Mouse (Mus musculus) Patski (cell line): Measurements from ENCODE around the gene Ankrd44. TPM values are rescaled to one million over a fixed set of nuclear protein-coding genes. Genes with fewer than 3 reads are reported as not detected.

Experiments
- ATAC-seq: fragments of 100-300 bp; one replicate; pipeline ENCODE4 v1.8.0; 2021
- CTCF ChIA-PET: fragments of 350-600 bp; sonication (Branson Sonifier 250); formaldehyde crosslinking; loops from one replicate; lab custom pipeline; 2022; ENCODE audit warnings: inconsistent platforms; lab: Charles Lee
- POLR2A ChIA-PET: fragments of 350-600 bp; sonication (Branson Sonifier 250); formaldehyde crosslinking; loops from one replicate; lab custom pipeline; 2022; ENCODE audit warnings: antibody characterized with exemption, inconsistent platforms; lab: Charles Lee
- DNase-seq: peaks from one replicate; pipeline ENCODE4 v3.0.0-alpha.2; 2011; ENCODE audit warnings: low read depth, low spot score
- H3K27me3 ChIP-seq: fragments of 371-371 bp; one replicate; pipeline ENCODE4 v1.5.1; 2021
- CTCF ChIP-seq: fragments of 100-300 bp; IDR thresholded peaks from one replicate; pipeline ENCODE4 v1.5.1; 2021
- in situ Hi-C: fragments of 300-500 bp; cut with MboI; formaldehyde crosslinking; loops from 3 replicates; pipeline ENCODE4 v1.11.1; 2018; ENCODE audit warnings: low pct_unique_long_range_greater_than_20kb, mixed read lengths
- polyA plus RNA-seq: library from polyadenylated mRNA; unstranded; gene quantifications from one replicate; pipeline ENCODE4 v1.2.3, GENCODE M21; 2021

The Ankrd44 gene
- polyA plus RNA-seq, 1 experiment from 2014 or later, result 31.2 TPM

GRCm38 (mm10) chr1:54923366-54924308 lies 2.5 kb downstream of the Ankrd44 start:
- ATAC-seq, result no peak
- DNase-seq, result no peak
- ChIA-PET CTCF (interaction anchor here (1.0 to 2.0 kb wide), 9 partner anchors 9 to 167 kb away, joined by 3 to 7 read pairs (median 4); no protein-coding TSS in a partner anchor), POLR2A (no interaction called here)
- no peak for TF ChIP-seq CTCF
- no peaks in the 10 kb centered on the region for H3K27me3 ChIP-seq
- in situ Hi-C loops, result loop anchor here (5.0 kb wide), 1 partner anchor 91 kb away; no protein-coding TSS in a partner anchor

- no peak for TF ChIP-seq CTCF
- H3K27me3 ChIP-seq, result no peaks in the 10 kb centered on the region
- ChIA-PET CTCF (interaction anchor here (1.0 to 2.0 kb wide), 6 partner anchors 24 to 166 kb away, joined by 3 to 7 read pairs (median 4); no protein-coding TSS in a partner anchor), POLR2A (interaction anchor here (0.7 to 1.2 kb wide), 2 partner anchors 10 to 18 kb away, joined by 4 to 5 read pairs; no protein-coding TSS in a partner anchor)
- DNase-seq (no peak), ATAC-seq (no peak)
- in situ Hi-C loops, result loop anchor here (5.0 kb wide), 1 partner anchor 90 kb away; no protein-coding TSS in a partner anchor
These were observed 3.5 kb downstream of the Ankrd44 start for GRCm38 (mm10) chr1:54922707-54923106.

- no peaks in the 10 kb centered on the region for H3K27me3 ChIP-seq
- DNase-seq (no peak), ATAC-seq (no peak)
- POLR2A ChIA-PET, result interaction anchor here (0.7 to 1.2 kb wide), 2 partner anchors 9 to 18 kb away, joined by 4 to 5 read pairs; no protein-coding TSS in a partner anchor
- in situ Hi-C loops, result loop anchor here (5.0 kb wide), 1 partner anchor 90 kb away; no protein-coding TSS in a partner anchor
- no peak for TF ChIP-seq CTCF
- CTCF ChIA-PET, result interaction anchor here (1.0 to 1.4 kb wide), 4 partner anchors 23 to 92 kb away, joined by 3 to 6 read pairs (median 4); no protein-coding TSS in a partner anchor
These were observed 4.1 kb downstream of the Ankrd44 start for GRCm38 (mm10) chr1:54922025-54922574.

GRCm38 (mm10) chr1:54920132-54920531 lies 6.1 kb downstream of the Ankrd44 start:
- ATAC-seq, result no peak
- CTCF ChIA-PET, result interaction anchor here (1.2 kb wide), 1 partner anchor 18 kb away, joined by 4 read pairs; no protein-coding TSS in a partner anchor
- no peak for TF ChIP-seq CTCF
- in situ Hi-C loops, result loop anchor here (5.0 kb wide), 1 partner anchor 88 kb away; no protein-coding TSS in a partner anchor
- no peak for DNase-seq
- no peaks in the 10 kb centered on the region for H3K27me3 ChIP-seq
- POLR2A ChIA-PET, result no interaction called here

- H3K27me3 ChIP-seq, result no peaks in the 10 kb centered on the region
- in situ Hi-C loops, result no loop called here
- no peak for ATAC-seq
- TF ChIP-seq CTCF, result no peak
- DNase-seq, result no peak
- POLR2A ChIA-PET, result no interaction called here
- CTCF ChIA-PET, result no interaction called here
These were observed 9.7 kb downstream of the Ankrd44 start for GRCm38 (mm10) chr1:54916456-54916855.

- TF ChIP-seq CTCF, result no peak
- POLR2A ChIA-PET, result no interaction called here
- H3K27me3 ChIP-seq, result no peaks in the 10 kb centered on the region
- in situ Hi-C loops, result no loop called here
- CTCF ChIA-PET, result interaction anchor here (1.6 kb wide), 1 partner anchor 42 kb away, joined by 4 read pairs; no protein-coding TSS in a partner anchor
- no peak for ATAC-seq
- DNase-seq, result no peak
These were observed 11.8 kb downstream of the Ankrd44 start for GRCm38 (mm10) chr1:54914387-54914786.

GRCm38 (mm10) chr1:54913379-54913873 lies 12.8 kb downstream of the Ankrd44 start:
- no peak for ATAC-seq
- H3K27me3 ChIP-seq, result no peaks in the 10 kb centered on the region
- no peak for TF ChIP-seq CTCF
- POLR2A ChIA-PET, result interaction anchor here (1.0 kb wide), 1 partner anchor 9 kb away, joined by 4 read pairs; no protein-coding TSS in a partner anchor
- CTCF ChIA-PET, result interaction anchor here (0.7 kb wide), 1 partner anchor 16 kb away, joined by 3 read pairs; no protein-coding TSS in a partner anchor
- no peak for DNase-seq
- in situ Hi-C loops, result no loop called here

- in situ Hi-C loops, result no loop called here
- DNase-seq (no peak), ATAC-seq (no peak)
- no peak for TF ChIP-seq CTCF
- H3K27me3 ChIP-seq, result no peaks in the 10 kb centered on the region
- CTCF ChIA-PET, result interaction anchor here (0.7 to 0.8 kb wide), 2 partner anchors 14 to 16 kb away, joined by 3 read pairs; no protein-coding TSS in a partner anchor
- POLR2A ChIA-PET, result interaction anchor here (1.0 kb wide), 1 partner anchor 9 kb away, joined by 4 read pairs; no protein-coding TSS in a partner anchor
These were observed 13.2 kb downstream of the Ankrd44 start for GRCm38 (mm10) chr1:54913063-54913335.

GRCm38 (mm10) chr1:54912290-54913062 lies 13.7 kb downstream of the Ankrd44 start:
- ChIA-PET CTCF (interaction anchor here (0.8 to 1.5 kb wide), 2 partner anchors 10 to 14 kb away, joined by 3 to 6 read pairs; no protein-coding TSS in a partner anchor), POLR2A (interaction anchor here (1.0 kb wide), 1 partner anchor 10 kb away, joined by 4 read pairs; no protein-coding TSS in a partner anchor)
- in situ Hi-C loops, result no loop called here
- no peaks in the 10 kb centered on the region for H3K27me3 ChIP-seq
- no peak for TF ChIP-seq CTCF
- no peak for DNase-seq
- ATAC-seq, result no peak
